Mouse (Mus musculus): ENCODE data around the gene 2010111I01Rik. TPM values are rescaled to one million over a fixed set of nuclear protein-coding genes. Genes with fewer than 3 reads are reported as not detected.

Gene 2010111I01Rik
- total and polyA plus RNA-seq, 3 experiments: 26.3 to 32.7 TPM; not detected in 1

DNA sequence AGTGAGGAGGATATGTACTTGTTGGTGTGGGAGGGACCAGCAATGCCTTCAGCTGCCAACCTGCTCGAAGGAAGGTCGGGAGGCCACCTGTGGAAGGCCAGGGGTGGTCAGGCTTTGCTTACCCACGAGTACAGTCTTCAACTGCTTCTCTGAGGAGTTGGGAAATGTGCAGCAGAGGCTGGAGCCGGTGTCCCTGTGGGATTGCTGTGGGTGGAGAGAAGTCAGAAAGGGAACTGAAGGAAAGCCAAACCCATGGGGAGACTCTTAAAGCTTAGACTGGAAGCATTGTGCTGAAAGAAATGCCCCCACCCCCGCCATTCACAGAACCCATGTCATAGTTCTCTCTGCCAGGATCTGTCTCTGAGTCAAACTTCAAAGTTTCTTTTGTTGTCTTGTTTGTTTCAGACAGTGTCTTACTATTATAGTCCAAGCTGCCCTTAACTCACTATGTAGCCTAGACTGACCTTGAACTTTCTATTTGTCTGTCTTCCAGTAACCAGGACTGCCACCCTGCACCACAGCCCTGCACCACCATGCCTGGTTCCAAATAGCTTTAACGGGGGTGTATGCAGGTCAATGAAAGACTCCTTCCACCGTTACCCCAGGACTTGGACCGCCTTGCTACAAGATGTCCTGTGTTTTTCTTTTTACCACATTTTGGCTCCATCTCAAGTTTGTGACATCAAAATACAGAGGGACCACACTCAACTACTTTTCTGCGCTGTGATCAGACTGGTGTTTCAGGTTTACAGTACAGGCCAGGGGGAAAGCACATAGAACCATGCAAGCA is 358.8 kb downstream of the 2010111I01Rik start:
- Histone ChIP-seq H3K9ac (ENCODE audit: control insufficient read depth, low read depth, low read length, poor library complexity, severe bottlenecking) (no peak overlapping the region), H3K27me3 (ENCODE audit: control insufficient read depth in 1 of 2, insufficient read depth in 2 of 2, low read length in 2 of 2) (no peaks in the 10 kb centered on the region), H3K36me3 (ENCODE audit: control insufficient read depth in 1 of 2, insufficient read depth in 2 of 2, low read length in 2 of 2) (peaks cover 0 to 17% of the 10 kb centered on the region in 2 experiments; a peak in 2 of 4 replicates), H3K79me2 (ENCODE audit: control insufficient read depth, insufficient read depth, low read length, poor library complexity) (no peaks in the 10 kb centered on the region), H3K27ac (ENCODE audit: control insufficient read depth, low read depth, low read length) (no peak overlapping the region), H3K9me3 (replicated peaks; ENCODE audit: insufficient read depth, low read length) (no peaks in the 10 kb centered on the region), H3K4me1 (ENCODE audit: control insufficient read depth in 1 of 2, insufficient read depth in 2 of 2, low read length in 2 of 2) (peaks cover 6 to 20% of the 10 kb centered on the region in 2 experiments), H3K4me3 (ENCODE audit: control insufficient read depth in 1 of 2, insufficient read depth in 1 of 2, low read depth in 2 of 2, low read length in 2 of 2) (no peak overlapping the region)
- no peak for DNase-seq (ENCODE audit: low read depth, low spot score)
- no peak for TF ChIP-seq ETS1 (IDR thresholded peaks at IDR 0.05; ENCODE audit: low read depth, low read length)
- TF ChIP-seq ZC3H11A (IDR thresholded peaks at IDR 0.05; ENCODE audit: low read depth, low read length): no peak
- no peak for TF ChIP-seq CTCF (IDR thresholded peaks at IDR 0.05 in 2 of 3, conservative IDR thresholded peaks at IDR 0.05 in 1 of 3; ENCODE audit: control insufficient read depth in 1 of 3, insufficient read depth in 1 of 3, low read depth in 2 of 3, low read length in 3 of 3, poor library complexity in 1 of 3, severe bottlenecking in 1 of 3)
- TF ChIP-seq ZMIZ1 (IDR thresholded peaks at IDR 0.05; ENCODE audit: low read depth, low read length): no peak

DNA sequence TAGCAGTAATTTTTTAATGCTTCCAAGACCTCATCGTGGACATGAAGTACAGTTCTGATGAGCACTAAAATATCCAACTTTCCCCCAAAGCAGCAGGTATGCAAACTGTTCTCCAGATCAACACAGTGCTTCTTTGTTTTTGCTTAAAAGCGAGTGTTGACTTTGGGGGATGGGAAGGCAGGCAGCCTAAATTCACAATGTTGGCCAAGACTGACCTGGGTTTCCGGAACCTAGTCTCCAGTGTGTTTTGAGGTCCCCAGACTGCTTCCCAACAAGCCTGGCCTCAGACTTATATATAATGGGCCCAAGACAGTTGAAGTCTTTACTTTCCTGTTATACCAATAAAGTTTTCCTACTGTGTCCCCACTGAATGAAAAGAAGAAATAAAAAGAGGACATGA is 359.6 kb downstream of the 2010111I01Rik start:
- TF ChIP-seq MEF2A (IDR thresholded peaks at IDR 0.05; ENCODE audit: extremely low read depth, insufficient replicate concordance, low read depth, low read length, poor library complexity, severe bottlenecking): no peak
- no peak for TF ChIP-seq TBP (IDR thresholded peaks at IDR 0.05; ENCODE audit: low read depth, low read length)
- no peak for TF ChIP-seq NRF1 (IDR thresholded peaks at IDR 0.05; ENCODE audit: insufficient read depth, low read depth, low read length, poor library complexity, severe bottlenecking)
- TF ChIP-seq ZC3H11A (IDR thresholded peaks at IDR 0.05; ENCODE audit: low read depth, low read length): no peak
- TF ChIP-seq CHD1 (IDR thresholded peaks at IDR 0.05; ENCODE audit: low read depth, low read length): no peak
- no peak for TF ChIP-seq ELF1 (IDR thresholded peaks at IDR 0.05; ENCODE audit: low read depth, low read length)
- TF ChIP-seq ZMIZ1 (IDR thresholded peaks at IDR 0.05; ENCODE audit: low read depth, low read length): no peak
- H3K4me3 ChIP-seq (ENCODE audit: control insufficient read depth in 1 of 2, insufficient read depth in 1 of 2, low read depth in 2 of 2, low read length in 2 of 2): no peak overlapping the region
- H3K79me2 ChIP-seq (ENCODE audit: control insufficient read depth, insufficient read depth, low read length, poor library complexity): no peaks in the 10 kb centered on the region
- peak overlapping the region; percentile 51 for H3K27ac ChIP-seq (ENCODE audit: control insufficient read depth, low read depth, low read length)
- 0 out of 2 replicates have a peak overlapping the region, but pooled peaks have one; percentile 25 for H3K9ac ChIP-seq (ENCODE audit: control insufficient read depth, low read depth, low read length, poor library complexity, severe bottlenecking)
- peaks cover 0 to 17% of the 10 kb centered on the region in 2 experiments; a peak in 2 of 4 replicates for H3K36me3 ChIP-seq (ENCODE audit: control insufficient read depth in 1 of 2, insufficient read depth in 2 of 2, low read length in 2 of 2)
- H3K27me3 ChIP-seq (ENCODE audit: control insufficient read depth in 1 of 2, insufficient read depth in 2 of 2, low read length in 2 of 2): no peaks in the 10 kb centered on the region
- H3K4me1 ChIP-seq (ENCODE audit: control insufficient read depth in 1 of 2, insufficient read depth in 2 of 2, low read length in 2 of 2): peaks cover 6 to 20% of the 10 kb centered on the region in 2 experiments
- no peak for DNase-seq (ENCODE audit: low read depth, low spot score)
- no peaks in the 10 kb centered on the region for H3K9me3 ChIP-seq (replicated peaks; ENCODE audit: insufficient read depth, low read length)

DNA sequence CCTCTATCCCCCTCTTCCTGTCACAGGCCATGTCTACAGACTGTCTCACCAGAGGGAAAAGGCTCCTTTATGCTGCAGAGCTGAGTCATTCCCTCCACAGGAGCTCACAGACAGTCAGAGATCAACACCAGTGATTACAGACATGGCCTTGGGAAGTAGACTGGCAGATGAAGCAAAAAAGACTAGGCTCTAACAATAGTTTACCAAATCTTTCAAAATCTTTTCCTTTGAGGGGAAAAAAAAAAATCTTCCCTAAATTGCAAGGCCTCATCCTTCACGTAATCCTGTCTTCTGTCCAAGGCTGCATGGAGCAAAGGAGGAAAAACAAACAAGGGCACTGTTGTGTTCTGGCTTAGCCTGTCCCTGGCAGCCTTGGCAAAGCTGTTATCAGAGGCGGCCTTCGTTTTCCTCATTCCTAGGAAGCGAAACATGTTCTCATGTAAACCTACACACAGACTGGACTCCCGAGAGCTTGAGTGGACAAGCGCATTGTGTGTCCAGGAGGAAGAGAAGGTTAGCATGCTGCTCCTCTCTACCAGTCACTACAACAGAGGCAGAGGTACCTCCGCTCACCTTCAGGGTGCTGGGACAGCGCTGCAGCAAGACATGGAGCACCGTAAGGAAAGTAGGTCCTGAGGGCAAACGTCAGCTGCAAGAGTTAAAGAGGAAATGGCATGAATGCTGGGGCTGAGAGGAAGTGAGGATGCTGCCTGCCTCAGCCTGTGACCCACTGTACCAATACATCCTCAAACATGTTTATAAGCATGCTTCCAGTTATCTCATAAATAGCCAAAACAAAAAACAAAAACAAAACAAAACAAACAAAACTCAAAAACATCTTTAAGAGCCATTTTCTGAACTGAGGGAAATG is 360.5 kb downstream of the 2010111I01Rik start:
- Histone ChIP-seq H3K9me3 (replicated peaks; ENCODE audit: insufficient read depth, low read length) (no peaks in the 10 kb centered on the region), H3K27me3 (ENCODE audit: control insufficient read depth in 1 of 2, insufficient read depth in 2 of 2, low read length in 2 of 2) (no peaks in the 10 kb centered on the region), H3K79me2 (ENCODE audit: control insufficient read depth, insufficient read depth, low read length, poor library complexity) (no peaks in the 10 kb centered on the region), H3K4me1 (ENCODE audit: control insufficient read depth in 1 of 2, insufficient read depth in 2 of 2, low read length in 2 of 2) (peaks cover 6 to 20% of the 10 kb centered on the region in 2 experiments), H3K27ac (ENCODE audit: control insufficient read depth, low read depth, low read length) (peak overlapping the region; percentile 51), H3K4me3 (ENCODE audit: control insufficient read depth in 1 of 2, insufficient read depth in 1 of 2, low read depth in 2 of 2, low read length in 2 of 2) (no peak overlapping the region), H3K36me3 (ENCODE audit: control insufficient read depth in 1 of 2, insufficient read depth in 2 of 2, low read length in 2 of 2) (peaks cover 0 to 17% of the 10 kb centered on the region in 2 experiments; a peak in 2 of 4 replicates), H3K9ac (ENCODE audit: control insufficient read depth, low read depth, low read length, poor library complexity, severe bottlenecking) (no peak overlapping the region)
- peak; percentile 83 for DNase-seq (ENCODE audit: low read depth, low spot score)
- no peak for TF ChIP-seq CHD1 (IDR thresholded peaks at IDR 0.05; ENCODE audit: low read depth, low read length)
- peak; percentile 57; the same call in 1 of the 2 replicates for TF ChIP-seq MXI1 (IDR thresholded peaks at IDR 0.05; ENCODE audit: low read depth, low read length)
- TF ChIP-seq ETS1 (IDR thresholded peaks at IDR 0.05; ENCODE audit: low read depth, low read length): 0 out of 2 replicates have a peak, but pooled peaks have one; percentile 39
- no peak for TF ChIP-seq MAFK (IDR thresholded peaks at IDR 0.05; ENCODE audit: borderline replicate concordance, low read depth, low read length)
- TF ChIP-seq TBP (IDR thresholded peaks at IDR 0.05; ENCODE audit: low read depth, low read length): peak; percentile 66
- peak; percentile 36 to 42; a peak in 2 of 4 replicates for TF ChIP-seq EP300 (IDR thresholded peaks at IDR 0.05; ENCODE audit: low read depth in 1 of 2, low read length in 2 of 2)
- TF ChIP-seq GATA1 (IDR thresholded peaks at IDR 0.05; ENCODE audit: low read depth, low read length): peak; percentile 96
- TF ChIP-seq RCOR1 (IDR thresholded peaks at IDR 0.05; ENCODE audit: low read depth, low read length): 0 out of 2 replicates have a peak, but pooled peaks have one; percentile 5
- no peak for TF ChIP-seq CTCF (IDR thresholded peaks at IDR 0.05 in 2 of 3, conservative IDR thresholded peaks at IDR 0.05 in 1 of 3; ENCODE audit: control insufficient read depth in 1 of 3, insufficient read depth in 1 of 3, low read depth in 2 of 3, low read length in 3 of 3, poor library complexity in 1 of 3, severe bottlenecking in 1 of 3)
- peak; percentile 24; the same call in 1 of the 2 replicates for TF ChIP-seq SIN3A (IDR thresholded peaks at IDR 0.05; ENCODE audit: low read length)
- TF ChIP-seq JUND (IDR thresholded peaks at IDR 0.05; ENCODE audit: low read depth, low read length): no peak
- TF ChIP-seq GABPA (IDR thresholded peaks at IDR 0.05; ENCODE audit: low read depth, low read length): no peak
- TF ChIP-seq MEF2A (IDR thresholded peaks at IDR 0.05; ENCODE audit: extremely low read depth, insufficient replicate concordance, low read depth, low read length, poor library complexity, severe bottlenecking): no peak
- no peak for TF ChIP-seq NRF1 (IDR thresholded peaks at IDR 0.05; ENCODE audit: insufficient read depth, low read depth, low read length, poor library complexity, severe bottlenecking)
- no peak; the same call in 1 of the 2 replicates for TF ChIP-seq ZC3H11A (IDR thresholded peaks at IDR 0.05; ENCODE audit: low read depth, low read length)
- no peak for TF ChIP-seq TAL1 (IDR thresholded peaks at IDR 0.05; ENCODE audit: low read length)

Data from MEL (cell line).